Mouse (Mus musculus): ENCODE results near the gene Snx29.

DNA sequence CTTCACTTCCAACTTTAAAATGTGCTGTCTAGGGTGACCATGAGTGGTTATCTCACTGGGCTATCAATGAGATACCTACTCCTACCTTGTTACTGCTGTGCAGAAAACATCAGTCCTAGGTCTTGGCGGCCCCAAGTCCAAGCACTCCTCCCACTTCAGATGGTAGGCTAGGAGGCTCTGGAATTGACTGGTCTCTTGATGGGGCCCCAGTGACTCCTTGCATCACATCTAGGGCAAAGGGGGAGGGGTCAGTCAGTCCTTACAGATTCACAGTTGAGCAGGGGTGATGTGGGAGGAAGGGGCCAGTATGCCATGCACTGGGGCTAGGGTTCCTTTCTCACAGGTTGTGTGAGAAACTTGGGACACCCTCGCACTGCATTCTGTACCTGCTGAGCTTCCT lies 423.3 kb downstream of the Snx29 start:
- TF ChIP-seq CTCF (IDR thresholded peaks at IDR 0.05) (no peak), EP300 (IDR thresholded peaks at IDR 0.05) (no peak)
